Mouse (Mus musculus) olfactory bulb, adult 2 months (tissue): ENCODE results near the gene Camkmt.

Experiments used
- CTCF ChIP-seq: fragments of 200-500 bp; IDR thresholded peaks from 2 replicates; pipeline ENCODE4 v1.5.1; 2012; ENCODE audit warnings: low read depth, mild to moderate bottlenecking, low read length, moderate library complexity; ENCODE audit not compliant: insufficient read depth
- POLR2A ChIP-seq: fragments of 200-500 bp; IDR thresholded peaks from 2 replicates; pipeline ENCODE4 v1.6.1; 2012; ENCODE audit warnings: mild to moderate bottlenecking, low read depth, low read length, moderate library complexity; ENCODE audit not compliant: insufficient read depth

DNA sequence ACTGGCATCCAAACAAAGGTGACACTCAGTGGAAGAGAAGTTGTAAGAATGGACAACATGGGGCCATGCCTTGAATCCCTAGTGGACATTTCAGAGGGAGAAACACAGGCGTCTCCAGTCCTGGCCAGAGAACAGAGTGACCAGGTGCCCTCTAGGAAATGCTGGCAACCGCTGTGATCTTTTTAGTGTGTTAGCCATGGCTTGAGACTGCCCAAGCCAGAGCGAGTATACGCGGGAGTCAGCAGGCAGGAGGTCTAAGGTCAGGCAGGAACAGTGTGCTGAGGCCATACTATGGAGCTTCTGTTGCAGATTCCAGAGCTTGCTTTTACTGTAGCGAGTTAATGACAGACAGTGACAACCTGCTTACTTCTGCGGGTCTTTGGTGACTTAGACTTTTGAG, 270.7 kb downstream of the Camkmt start:
- TF ChIP-seq POLR2A = no peak
- no peak for TF ChIP-seq CTCF
